Mouse (Mus musculus): ENCODE measurements around the gene Dennd4c. TPM values are rescaled to one million over a fixed set of nuclear protein-coding genes. Genes with fewer than 3 reads are reported as not detected.

Dennd4c gene
- polyA plus RNA-seq, 1 experiment, result 2.8 TPM

DNA sequence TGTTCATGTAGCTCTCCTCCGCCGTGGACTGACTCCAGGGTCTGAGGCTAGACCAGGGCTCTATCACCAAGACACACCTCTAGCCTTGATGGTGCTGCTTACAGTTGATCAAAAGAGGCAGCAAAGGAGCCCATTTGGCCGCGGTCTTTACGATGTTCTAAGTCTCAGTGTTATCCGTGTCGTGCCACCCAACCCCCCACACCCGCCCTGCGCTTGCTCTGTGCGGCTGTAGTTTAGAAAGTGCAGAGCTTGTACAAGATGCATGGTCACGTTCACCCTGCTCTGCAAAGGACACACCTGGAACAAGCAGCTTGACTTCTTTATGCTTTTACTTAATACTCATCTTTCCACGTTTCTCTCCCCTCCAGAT, 137.4 kb downstream of the Dennd4c start:
- Histone ChIP-seq H3K27me3 (ENCODE audit: control insufficient read depth, insufficient read depth, insufficient read length) (peaks cover 3% of the 10 kb centered on the region), H3K4me3 (ENCODE audit: insufficient read depth, poor library complexity, severe bottlenecking) (no peak overlapping the region), H3K36me3 (ENCODE audit: control insufficient read depth, insufficient read depth) (no peaks in the 10 kb centered on the region), H3K79me3 (ENCODE audit: low read depth) (no peaks in the 10 kb centered on the region), H3ac (ENCODE audit: control insufficient read depth, insufficient read length, low read depth) (no peak overlapping the region), H3K79me2 (ENCODE audit: control insufficient read depth, insufficient read depth) (no peaks in the 10 kb centered on the region)
- TF ChIP-seq CEBPB (IDR thresholded peaks at IDR 0.05; ENCODE audit: low read depth) (no peak), MYOG (IDR thresholded peaks at IDR 0.05; ENCODE audit: control insufficient read depth, extremely low read depth, insufficient read length) (no peak), MAX (IDR thresholded peaks at IDR 0.05) (no peak), MYOD1 (IDR thresholded peaks at IDR 0.05; ENCODE audit: control insufficient read depth, insufficient read length, low read depth) (no peak)

DNA sequence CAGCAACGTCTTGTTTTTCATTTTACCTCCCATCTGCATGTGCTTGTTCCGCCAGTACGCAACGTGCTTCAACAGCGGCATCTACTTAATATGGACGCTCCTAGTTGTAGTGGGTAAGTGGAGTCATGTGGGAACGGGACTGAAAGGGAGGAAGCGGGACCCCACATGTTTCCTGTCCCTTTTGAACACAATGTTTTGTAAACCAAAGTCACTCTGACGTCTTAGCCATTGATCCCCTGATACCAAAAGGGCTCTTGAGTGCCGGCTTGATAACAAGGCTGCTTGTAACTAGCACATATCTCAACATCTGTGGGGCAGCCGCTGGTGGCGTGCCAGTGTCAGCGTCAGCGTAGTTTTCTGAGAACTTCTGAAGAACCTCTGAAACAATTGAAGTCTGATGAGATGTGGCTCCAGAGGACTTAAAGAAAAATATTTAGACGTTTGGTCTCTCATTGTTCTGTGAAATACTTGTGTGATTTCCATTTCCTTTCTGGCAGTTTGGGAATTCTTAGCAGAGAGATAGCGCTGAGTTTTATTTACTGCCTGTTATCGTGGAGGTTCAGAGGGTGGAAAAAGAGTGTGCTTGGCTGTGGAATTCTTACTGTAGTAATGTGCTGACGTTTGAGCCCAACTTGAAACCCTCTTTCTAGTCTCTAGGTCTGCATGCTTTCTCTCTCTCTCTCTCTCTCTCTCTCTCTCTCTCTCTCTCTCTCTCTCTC, 138.0 kb downstream of the Dennd4c start:
- Histone ChIP-seq H3K36me3 (ENCODE audit: control insufficient read depth, insufficient read depth) (no peaks in the 10 kb centered on the region), H3K27me3 (ENCODE audit: control insufficient read depth, insufficient read depth, insufficient read length) (peaks cover 3% of the 10 kb centered on the region), H3K4me3 (ENCODE audit: insufficient read depth, poor library complexity, severe bottlenecking) (no peak overlapping the region), H3K79me2 (ENCODE audit: control insufficient read depth, insufficient read depth) (no peaks in the 10 kb centered on the region), H3K79me3 (ENCODE audit: low read depth) (no peaks in the 10 kb centered on the region), H3ac (ENCODE audit: control insufficient read depth, insufficient read length, low read depth) (no peak overlapping the region)
- TF ChIP-seq MYOD1 (IDR thresholded peaks at IDR 0.05; ENCODE audit: control insufficient read depth, insufficient read length, low read depth) (no peak), CEBPB (IDR thresholded peaks at IDR 0.05; ENCODE audit: low read depth) (no peak), CTCF (IDR thresholded peaks at IDR 0.05; ENCODE audit: control insufficient read depth, insufficient read depth, insufficient read length) (no peak), MYOG (IDR thresholded peaks at IDR 0.05; ENCODE audit: control insufficient read depth, extremely low read depth, insufficient read length) (no peak), FOSL1 (IDR thresholded peaks at IDR 0.05; ENCODE audit: insufficient read depth, low read length, poor library complexity, severe bottlenecking) (no peak), MAX (IDR thresholded peaks at IDR 0.05) (no peak), USF1 (IDR thresholded peaks at IDR 0.05; ENCODE audit: low read depth) (no peak)

DNA sequence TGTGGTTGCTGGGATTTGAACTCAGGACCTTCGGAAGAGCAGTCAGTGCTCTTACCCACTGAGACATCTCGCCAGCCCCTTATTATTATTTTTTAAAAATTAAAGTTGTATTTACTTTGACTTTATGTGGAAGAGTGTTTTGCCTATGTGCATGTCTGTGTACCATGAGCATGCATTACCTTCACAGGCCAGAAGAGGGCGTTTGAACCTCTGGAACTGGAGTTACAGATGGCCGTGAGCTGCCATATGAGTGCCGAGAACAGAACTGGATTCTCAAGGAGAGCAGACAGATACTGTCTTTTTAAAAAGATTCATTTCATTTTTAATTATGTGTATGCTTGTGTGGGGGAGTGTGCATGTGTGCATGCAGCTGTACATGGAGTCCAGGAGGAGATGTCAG, 139.5 kb downstream of the Dennd4c start:
- H3ac ChIP-seq (ENCODE audit: control insufficient read depth, insufficient read length, low read depth), result no peak overlapping the region
- peaks cover 3% of the 10 kb centered on the region for H3K27me3 ChIP-seq (ENCODE audit: control insufficient read depth, insufficient read depth, insufficient read length)
- no peaks in the 10 kb centered on the region for H3K36me3 ChIP-seq (ENCODE audit: control insufficient read depth, insufficient read depth)
- no peak overlapping the region for H3K4me3 ChIP-seq (ENCODE audit: insufficient read depth, poor library complexity, severe bottlenecking)
- H3K79me2 ChIP-seq (ENCODE audit: control insufficient read depth, insufficient read depth), result no peaks in the 10 kb centered on the region
- no peak for TF ChIP-seq CEBPB (IDR thresholded peaks at IDR 0.05; ENCODE audit: low read depth)
- no peak for TF ChIP-seq MYOG (IDR thresholded peaks at IDR 0.05; ENCODE audit: control insufficient read depth, extremely low read depth, insufficient read length)
- no peak for TF ChIP-seq FOSL1 (IDR thresholded peaks at IDR 0.05; ENCODE audit: insufficient read depth, low read length, poor library complexity, severe bottlenecking)
- TF ChIP-seq MYOD1 (IDR thresholded peaks at IDR 0.05; ENCODE audit: control insufficient read depth, insufficient read length, low read depth), result no peak
- TF ChIP-seq USF1 (IDR thresholded peaks at IDR 0.05; ENCODE audit: low read depth), result no peak
- no peak for TF ChIP-seq MAX (IDR thresholded peaks at IDR 0.05)
- TF ChIP-seq CTCF (IDR thresholded peaks at IDR 0.05; ENCODE audit: control insufficient read depth, insufficient read depth, insufficient read length), result no peak
- H3K79me3 ChIP-seq (ENCODE audit: low read depth), result no peaks in the 10 kb centered on the region

DNA sequence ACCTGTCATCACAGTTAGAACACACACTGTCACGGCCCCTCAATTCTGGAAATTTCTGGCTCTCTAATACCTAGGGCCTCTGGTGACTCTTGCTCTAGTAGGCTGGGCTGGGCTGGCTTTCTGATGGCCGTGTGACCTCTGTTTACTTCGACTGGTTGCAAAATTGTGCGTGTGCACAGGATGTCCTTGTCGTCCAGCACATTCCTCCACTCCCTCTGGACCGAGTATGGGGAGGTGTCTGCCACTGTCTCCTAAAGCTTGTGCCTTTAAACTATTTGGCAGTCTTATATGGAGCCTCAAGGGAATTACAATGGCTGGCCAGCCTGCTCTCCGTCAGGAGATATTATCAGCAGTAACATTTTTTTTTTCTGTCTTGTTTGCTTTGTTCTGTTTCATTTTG, 149.1 kb downstream of the Dennd4c start:
- Histone ChIP-seq H3K27me3 (ENCODE audit: control insufficient read depth, insufficient read depth, insufficient read length) (peaks cover 7% of the 10 kb centered on the region), H3ac (ENCODE audit: control insufficient read depth, insufficient read length, low read depth) (no peak overlapping the region), H3K4me3 (ENCODE audit: insufficient read depth, poor library complexity, severe bottlenecking) (no peak overlapping the region), H3K36me3 (ENCODE audit: control insufficient read depth, insufficient read depth) (no peaks in the 10 kb centered on the region), H3K79me2 (ENCODE audit: control insufficient read depth, insufficient read depth) (no peaks in the 10 kb centered on the region), H3K79me3 (ENCODE audit: low read depth) (no peaks in the 10 kb centered on the region)
- TF ChIP-seq MAX (IDR thresholded peaks at IDR 0.05), result no peak
- no peak for TF ChIP-seq MYOD1 (IDR thresholded peaks at IDR 0.05; ENCODE audit: control insufficient read depth, insufficient read length, low read depth)
- TF ChIP-seq MYOG (IDR thresholded peaks at IDR 0.05; ENCODE audit: control insufficient read depth, extremely low read depth, insufficient read length), result no peak
- TF ChIP-seq CTCF (IDR thresholded peaks at IDR 0.05; ENCODE audit: control insufficient read depth, insufficient read depth, insufficient read length), result no peak
- TF ChIP-seq CEBPB (IDR thresholded peaks at IDR 0.05; ENCODE audit: low read depth), result no peak

DNA sequence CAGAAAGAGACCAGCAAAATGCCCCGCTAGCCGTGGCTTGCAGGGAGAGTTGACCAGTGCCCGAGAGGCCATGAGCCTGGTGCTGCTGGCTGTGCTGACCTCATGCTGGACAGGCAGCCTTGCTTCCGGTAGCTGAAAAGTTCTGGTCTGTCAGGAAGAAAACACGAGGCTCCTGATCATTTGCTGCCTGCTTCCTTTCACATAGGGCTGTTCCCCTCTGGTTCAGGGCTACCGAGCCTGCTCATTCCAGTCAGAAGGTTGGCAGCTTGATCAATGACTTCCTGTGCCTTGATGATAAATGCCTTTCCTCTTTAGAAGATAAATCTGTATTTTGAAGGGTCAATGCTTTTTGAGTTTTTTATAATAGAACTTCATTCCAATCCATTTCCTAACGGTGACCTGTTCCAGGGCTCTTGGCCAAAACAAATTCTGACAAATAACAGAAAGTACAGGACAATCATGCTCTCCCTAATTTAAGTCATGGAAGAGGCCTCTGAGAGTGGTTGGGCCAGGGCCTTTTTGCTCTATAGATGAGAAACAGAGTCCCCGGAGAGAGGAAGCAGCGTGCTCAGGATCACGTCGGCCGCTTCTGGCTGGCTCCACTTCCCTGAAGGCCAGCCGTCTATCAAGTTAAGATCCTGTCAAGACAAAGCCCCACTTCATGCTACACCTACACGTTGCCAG, 150.6 kb downstream of the Dennd4c start:
- H3K79me2 ChIP-seq (ENCODE audit: control insufficient read depth, insufficient read depth), result no peaks in the 10 kb centered on the region
- TF ChIP-seq FOSL1 (IDR thresholded peaks at IDR 0.05; ENCODE audit: insufficient read depth, low read length, poor library complexity, severe bottlenecking) (no peak), CTCF (IDR thresholded peaks at IDR 0.05; ENCODE audit: control insufficient read depth, insufficient read depth, insufficient read length) (no peak), MYOD1 (IDR thresholded peaks at IDR 0.05; ENCODE audit: control insufficient read depth, insufficient read length, low read depth) (no peak), MYOG (IDR thresholded peaks at IDR 0.05; ENCODE audit: control insufficient read depth, extremely low read depth, insufficient read length) (no peak), CEBPB (IDR thresholded peaks at IDR 0.05; ENCODE audit: low read depth) (no peak), MAX (IDR thresholded peaks at IDR 0.05) (no peak), USF1 (IDR thresholded peaks at IDR 0.05; ENCODE audit: low read depth) (no peak)
- H3ac ChIP-seq (ENCODE audit: control insufficient read depth, insufficient read length, low read depth), result no peak overlapping the region
- H3K36me3 ChIP-seq (ENCODE audit: control insufficient read depth, insufficient read depth), result no peaks in the 10 kb centered on the region
- H3K79me3 ChIP-seq (ENCODE audit: low read depth), result no peaks in the 10 kb centered on the region
- peaks cover 7% of the 10 kb centered on the region for H3K27me3 ChIP-seq (ENCODE audit: control insufficient read depth, insufficient read depth, insufficient read length)
- H3K4me3 ChIP-seq (ENCODE audit: insufficient read depth, poor library complexity, severe bottlenecking), result no peak overlapping the region

Other genes with a start within 250 kb of the Dennd4c start
- gene Saxo1, start 190.2 kb upstream of the Dennd4c start, polyA plus RNA-seq (2012; fragmentation: generic; extraction: Trizol), result not detected
- 54.2 TPM for gene Rraga, start 172.9 kb upstream of the Dennd4c start, polyA plus RNA-seq (2012; fragmentation: generic; extraction: Trizol)
- 7.6 TPM for gene Haus6, start 136.5 kb upstream of the Dennd4c start, polyA plus RNA-seq (2012; fragmentation: generic; extraction: Trizol)
- 537 TPM for gene Plin2, start 78.5 kb upstream of the Dennd4c start, polyA plus RNA-seq (2012; fragmentation: generic; extraction: Trizol)
- gene Rps6, start 108.9 kb downstream of the Dennd4c start, polyA plus RNA-seq (2012; fragmentation: generic; extraction: Trizol), result 2,408 TPM
- gene Acer2, start 125.8 kb downstream of the Dennd4c start, polyA plus RNA-seq (2012; fragmentation: generic; extraction: Trizol), result 0.08 TPM